Mouse (Mus musculus) granulocyte monocyte progenitor cell, adult 5-6 weeks (primary cell): ENCODE data around the gene Gm5431. TPM values are rescaled to one million over a fixed set of nuclear protein-coding genes. Genes with fewer than 3 reads are reported as not detected.
"Not testable (repeated sequence)": the region's sequence is repeated elsewhere in the genome, so short reads cannot be mapped to it uniquely, and the experiment has no call there.

Experiments used
- ATAC-seq: replicated peaks from 2 replicates; pipeline ENCODE4 v1.8.0; 2016; ENCODE audit warnings: mild to moderate bottlenecking, moderate TSS enrichment, inconsistent platforms; ENCODE audit not compliant: poor library complexity, severe bottlenecking
- total RNA-seq, 2 experiments: library from RNA; stranded (forward) in 1 of 2; stranded (reverse) in 1 of 2; fragments of 200-712, 200-1000 nt in 1 of 2; fragments of >200 nt in 1 of 2; fragmentation: Nextera tagmentation in 1 of 2; gene quantifications; 2 replicates each; pipeline ENCODE4 v1.2.3; 2014 to 2017

Gene Gm5431
- total RNA-seq (2014; fragmentation: Nextera tagmentation) (0.58 and 1.2 TPM in 2 replicates), total RNA-seq (2017) (0.22 and 1.3 TPM in 2 replicates)

- ATAC-seq: peak; percentile 67
Observed at GRCm38 (mm10) chr11:48902021-48902420, at the start of gene Gm5431. Gm5431 (minus strand) TSS chr11:48902214.

GRCm38 (mm10) chr11:48946090-48946489 lies 44.1 kb upstream of the Gm5431 start, which contains the start of gene Psme2b:
Psme2b (minus strand) TSS chr11:48946190.
- ATAC-seq: not testable (repeated sequence)

GRCm38 (mm10) chr11:48939286-48939685 lies 37.3 kb upstream of the Gm5431 start:
- ATAC-seq: not testable (repeated sequence)

GRCm38 (mm10) chr11:48935291-48935690 lies 33.3 kb upstream of the Gm5431 start:
- ATAC-seq: not testable (repeated sequence)

GRCm38 (mm10) chr11:48933923-48934322 lies 31.9 kb upstream of the Gm5431 start:
- ATAC-seq: not testable (repeated sequence)

GRCm38 (mm10) chr11:48933422-48933821 lies 31.4 kb upstream of the Gm5431 start:
- not testable (repeated sequence) for ATAC-seq

GRCm38 (mm10) chr11:48928068-48928467 lies 26.1 kb upstream of the Gm5431 start:
- not testable (repeated sequence) for ATAC-seq

- ATAC-seq: not testable (repeated sequence)
Observed at GRCm38 (mm10) chr11:48926437-48926836, 24.4 kb upstream of the Gm5431 start.

GRCm38 (mm10) chr11:48923818-48924217 lies 21.8 kb upstream of the Gm5431 start:
- peak; percentile 77 for ATAC-seq

GRCm38 (mm10) chr11:48918380-48918779 lies 16.4 kb upstream of the Gm5431 start:
- ATAC-seq: no peak

GRCm38 (mm10) chr11:48913611-48914010 lies 11.6 kb upstream of the Gm5431 start:
- ATAC-seq: peak; percentile 67

GRCm38 (mm10) chr11:48908459-48908858 lies 6.4 kb upstream of the Gm5431 start:
- no peak for ATAC-seq

GRCm38 (mm10) chr11:48901567-48901930 lies 465 bp downstream of the Gm5431 start:
- ATAC-seq: not testable (repeated sequence)

- peak; percentile 88 for ATAC-seq
Observed at GRCm38 (mm10) chr11:48900654-48901566, 1.1 kb downstream of the Gm5431 start.

GRCm38 (mm10) chr11:48898812-48899431 lies 3.1 kb downstream of the Gm5431 start:
- ATAC-seq: no peak

GRCm38 (mm10) chr11:48876680-48877079 lies 25.3 kb downstream of the Gm5431 start:
- ATAC-seq: no peak

- ATAC-seq: not testable (repeated sequence)
Observed at GRCm38 (mm10) chr11:48875343-48875837, 26.6 kb downstream of the Gm5431 start.

- ATAC-seq: peak; percentile 38
Observed at GRCm38 (mm10) chr11:48874465-48874864, 27.5 kb downstream of the Gm5431 start.

GRCm38 (mm10) chr11:48873591-48874290 lies 28.3 kb downstream of the Gm5431 start:
- no peak for ATAC-seq

- ATAC-seq: no peak
Observed at GRCm38 (mm10) chr11:48872695-48873300, 29.2 kb downstream of the Gm5431 start.
